Mouse (Mus musculus) ovary, postnatal 36 days (tissue): ENCODE results near the gene Ets1.
A peak's percentile ranks its signal among the peaks of the same experiment; 100 is the strongest.

Source experiments
- DNase-seq: peaks from one replicate; pipeline ENCODE4 v3.0.0; 2022; ENCODE audit warnings: low spot score, mixed read lengths

Ets1 gene

DNA sequence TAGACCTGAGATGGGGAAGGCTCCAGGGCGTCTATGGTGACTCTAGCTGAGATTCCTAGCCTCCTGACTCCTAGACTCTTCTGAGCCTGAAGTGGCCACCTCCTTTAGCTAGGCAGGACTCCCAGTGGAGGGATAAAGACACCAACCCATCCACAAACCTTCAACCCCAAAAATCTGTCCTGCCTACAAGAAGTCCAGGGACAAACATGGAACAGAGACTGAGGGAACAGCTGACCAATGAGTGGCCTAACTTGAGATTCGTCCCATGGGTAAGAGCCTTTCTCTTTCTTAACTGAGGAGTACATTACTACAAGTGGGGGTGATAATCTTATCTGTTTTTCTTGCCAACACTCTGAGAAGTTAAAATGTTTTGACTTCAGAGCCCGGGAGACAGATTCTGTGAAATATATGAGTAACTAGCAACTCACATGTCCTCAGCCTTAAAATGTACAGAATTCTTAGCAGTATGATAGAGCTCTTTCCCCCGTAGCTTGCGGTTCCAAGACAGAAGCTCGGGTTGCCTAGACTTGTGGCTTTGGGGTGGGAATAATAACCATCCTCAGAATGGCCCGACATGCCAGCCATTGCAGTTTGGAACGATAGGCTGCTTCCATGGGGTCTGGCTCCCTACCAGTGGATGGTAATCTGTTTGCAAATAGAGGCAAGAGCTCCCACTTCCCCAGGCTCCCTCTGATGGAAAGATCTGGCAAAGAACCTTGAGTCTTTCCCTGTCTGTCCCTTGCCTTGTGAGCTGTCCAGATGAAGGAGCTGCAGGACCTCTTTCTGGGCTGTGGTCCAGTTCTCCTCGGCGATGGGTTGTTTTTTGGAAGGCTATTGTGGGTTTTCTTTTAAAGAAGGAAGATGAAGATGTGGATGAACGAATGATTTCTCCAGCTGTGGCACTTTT is 30.8 kb downstream of the Ets1 start:
- DNase-seq: no peak

DNA sequence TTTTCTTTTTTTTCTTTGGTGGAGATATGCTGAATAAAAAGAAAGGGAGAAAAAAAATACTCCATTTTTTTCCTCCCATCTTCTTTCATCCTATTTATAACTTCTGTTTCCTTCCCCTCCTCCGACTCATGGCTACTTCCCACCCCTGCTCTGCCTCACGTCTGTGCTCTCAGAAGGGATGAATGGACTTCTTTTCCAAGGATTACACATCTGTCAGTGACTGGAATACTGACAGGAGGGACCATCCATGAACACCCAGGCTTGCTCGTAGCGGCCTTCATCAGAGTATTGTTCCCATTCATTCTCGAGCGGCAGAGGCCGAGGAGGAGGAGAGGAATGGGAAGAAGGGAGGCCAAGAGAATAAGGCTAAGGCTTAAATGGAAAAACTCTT is 31.5 kb downstream of the Ets1 start:
- no peak for DNase-seq

DNA sequence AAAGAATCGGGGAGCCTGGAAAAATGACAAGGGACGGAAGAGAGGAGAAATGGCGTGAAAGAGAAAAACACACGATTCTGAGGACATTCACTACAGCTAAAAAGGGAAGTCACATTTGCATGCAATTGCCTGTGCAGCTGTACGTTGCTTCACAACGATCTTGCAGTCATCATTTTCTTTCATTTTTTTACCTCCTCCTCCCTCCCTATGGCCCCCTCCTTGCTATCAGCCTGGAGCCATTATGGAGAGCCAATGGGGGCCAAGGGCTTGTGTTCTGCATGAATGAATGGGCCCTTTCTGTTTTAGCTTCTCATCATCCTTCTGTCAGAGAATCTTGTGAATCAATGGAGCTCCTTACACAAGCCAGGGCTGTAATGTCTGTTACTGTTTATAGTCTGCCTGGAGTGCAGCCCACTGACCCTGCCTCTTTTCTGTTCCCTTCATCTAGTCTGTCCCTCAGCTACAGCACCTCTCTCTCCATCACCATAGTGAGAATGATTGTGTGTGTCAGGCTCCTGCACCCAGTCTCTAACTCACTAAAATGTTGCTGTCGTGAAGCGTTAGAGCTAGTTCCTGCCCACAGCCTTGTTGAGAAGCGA is 32.2 kb downstream of the Ets1 start:
- DNase-seq: no peak

DNA sequence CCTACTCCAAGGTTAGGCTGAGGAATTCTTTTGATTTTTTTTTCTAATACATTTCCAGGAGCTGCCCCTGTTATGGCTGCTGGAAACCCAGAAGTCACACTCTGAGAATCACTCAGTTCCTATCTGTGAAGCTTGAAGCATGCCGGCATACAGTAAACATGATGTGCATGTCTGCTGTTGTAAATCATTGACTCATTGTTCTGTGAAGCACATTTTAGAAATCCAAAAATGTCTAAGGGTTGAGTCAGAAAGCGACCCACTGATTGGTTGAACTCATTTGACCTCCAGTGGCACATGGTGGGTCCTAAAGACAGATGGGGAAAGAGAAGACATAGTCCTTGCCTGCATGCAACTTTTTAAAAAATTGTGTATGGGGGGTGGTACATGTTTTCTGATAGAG is 33.4 kb downstream of the Ets1 start:
- DNase-seq: no peak

GRCm38 (mm10) chr9:32671970-32672859 is 36.2 kb downstream of the Ets1 start:
- peak; percentile 59 for DNase-seq

DNA sequence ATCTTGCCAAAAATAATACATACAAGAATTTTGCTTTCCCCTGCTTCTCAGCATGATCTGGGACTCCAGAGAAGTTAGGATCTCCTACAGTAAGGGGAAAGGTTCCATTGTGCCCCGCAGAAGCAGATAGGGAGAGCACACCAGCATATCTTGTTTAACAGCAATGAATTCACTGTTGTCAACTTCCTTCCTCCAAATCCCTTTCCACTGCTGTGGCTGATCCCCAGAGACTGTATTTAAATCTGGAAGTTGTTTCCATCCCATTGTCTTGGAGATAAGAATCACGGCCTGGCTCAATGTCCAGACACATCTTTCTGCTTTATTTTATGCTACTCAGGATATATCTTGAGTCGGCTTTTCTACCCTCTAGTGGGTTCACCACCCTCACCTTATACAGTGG is 37.9 kb downstream of the Ets1 start:
- no peak for DNase-seq

DNA sequence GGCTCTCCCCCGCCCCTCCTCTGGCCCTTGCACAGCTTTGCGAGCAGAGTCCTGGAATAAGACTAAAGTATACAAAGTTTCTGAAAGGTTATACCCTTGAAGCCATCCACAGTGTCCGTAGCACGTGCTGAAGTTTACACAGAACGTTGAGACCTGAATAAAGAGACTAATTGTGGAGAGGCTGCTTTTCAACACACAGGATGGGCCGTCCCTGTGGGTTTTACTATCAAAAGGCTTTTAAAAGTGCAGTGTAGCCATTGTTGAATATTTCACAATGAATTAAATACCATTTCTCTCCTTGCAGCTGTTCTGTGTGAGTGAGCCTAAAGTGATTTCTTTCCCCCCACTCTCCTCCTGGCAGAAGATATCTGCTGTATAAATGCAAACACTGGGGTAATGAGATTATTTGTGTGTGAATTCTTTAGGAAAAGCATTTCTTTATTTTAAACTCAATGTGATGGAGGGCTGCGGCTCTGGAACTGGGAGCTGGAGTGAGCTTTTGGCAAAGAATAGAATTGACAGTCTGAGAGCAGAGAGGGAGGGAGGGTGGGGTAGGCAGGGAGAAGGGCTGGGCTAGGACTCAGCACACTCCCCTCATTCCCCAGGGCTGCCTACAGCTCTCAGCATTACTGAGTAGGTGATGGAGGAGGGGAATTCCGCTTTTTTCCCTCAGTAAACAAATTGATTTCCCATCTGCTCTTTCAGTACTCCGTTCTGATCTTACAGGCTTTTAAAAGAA is 39.8 kb downstream of the Ets1 start:
- no peak for DNase-seq

- no peak for DNase-seq
Observed at GRCm38 (mm10) chr9:32676480-32676879, 40.5 kb downstream of the Ets1 start.

GRCm38 (mm10) chr9:32677646-32678045 is 41.6 kb downstream of the Ets1 start:
- DNase-seq: no peak

- no peak for DNase-seq
Observed at GRCm38 (mm10) chr9:32678120-32678757, 42.2 kb downstream of the Ets1 start.

DNA sequence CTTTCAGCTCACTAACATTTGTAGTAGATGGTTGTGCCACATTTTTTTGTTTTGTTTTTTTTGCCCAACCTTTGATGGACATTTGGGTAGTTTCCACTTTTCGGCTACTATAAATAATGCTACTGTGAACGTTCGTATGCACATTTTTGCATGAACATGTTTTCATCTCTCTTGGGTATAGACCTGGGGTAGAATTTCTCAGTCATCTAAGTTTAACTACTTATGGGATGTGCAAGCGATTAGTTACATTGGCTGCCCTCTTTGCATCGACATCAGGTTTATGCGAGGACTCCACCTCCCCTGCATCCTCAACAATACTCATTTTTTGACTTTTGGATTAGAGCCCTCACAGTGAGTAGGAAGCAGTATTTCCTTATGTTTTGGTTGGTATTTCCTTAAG is 43.5 kb downstream of the Ets1 start:
- no peak for DNase-seq

DNA sequence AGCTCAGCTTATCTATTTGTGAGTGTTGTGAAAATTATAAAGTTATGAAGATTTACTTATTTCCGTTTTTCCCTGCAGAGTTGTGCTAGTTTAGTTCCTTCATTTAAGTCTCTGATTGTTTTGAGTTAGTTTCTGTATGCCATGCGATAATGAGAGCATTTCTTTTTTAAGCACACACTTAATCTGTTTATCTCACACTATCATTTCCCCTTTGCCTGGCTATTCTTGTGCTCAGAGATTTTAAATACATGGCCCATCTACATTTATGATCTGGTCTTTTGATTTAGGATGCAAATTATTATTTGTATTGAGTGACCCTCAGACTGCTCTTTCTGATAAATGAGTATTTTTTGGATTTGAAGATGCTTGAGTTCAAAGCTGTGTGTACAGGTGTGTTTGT is 44.2 kb downstream of the Ets1 start:
- no peak for DNase-seq

GRCm38 (mm10) chr9:32685793-32686558 is 50.0 kb downstream of the Ets1 start:
- DNase-seq: no peak

DNA sequence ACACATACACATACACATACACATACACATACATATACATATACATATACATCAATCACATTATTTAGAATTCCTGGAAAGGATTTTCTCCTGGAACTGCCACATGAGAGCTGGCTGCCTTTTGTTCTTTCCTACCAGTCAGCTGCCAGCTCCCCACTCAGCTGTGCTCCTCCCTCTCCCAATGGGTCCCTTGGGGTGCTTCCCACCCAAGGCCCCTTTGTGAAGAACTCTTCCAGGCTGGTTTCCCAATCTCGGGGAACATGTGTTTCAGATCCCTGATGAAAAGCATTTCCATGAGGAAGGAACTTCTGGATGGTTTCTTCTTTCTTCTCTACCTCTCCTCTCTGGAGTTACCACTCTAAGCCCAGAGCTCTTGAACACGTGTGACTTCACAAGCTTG is 52.3 kb downstream of the Ets1 start:
- no peak for DNase-seq

DNA sequence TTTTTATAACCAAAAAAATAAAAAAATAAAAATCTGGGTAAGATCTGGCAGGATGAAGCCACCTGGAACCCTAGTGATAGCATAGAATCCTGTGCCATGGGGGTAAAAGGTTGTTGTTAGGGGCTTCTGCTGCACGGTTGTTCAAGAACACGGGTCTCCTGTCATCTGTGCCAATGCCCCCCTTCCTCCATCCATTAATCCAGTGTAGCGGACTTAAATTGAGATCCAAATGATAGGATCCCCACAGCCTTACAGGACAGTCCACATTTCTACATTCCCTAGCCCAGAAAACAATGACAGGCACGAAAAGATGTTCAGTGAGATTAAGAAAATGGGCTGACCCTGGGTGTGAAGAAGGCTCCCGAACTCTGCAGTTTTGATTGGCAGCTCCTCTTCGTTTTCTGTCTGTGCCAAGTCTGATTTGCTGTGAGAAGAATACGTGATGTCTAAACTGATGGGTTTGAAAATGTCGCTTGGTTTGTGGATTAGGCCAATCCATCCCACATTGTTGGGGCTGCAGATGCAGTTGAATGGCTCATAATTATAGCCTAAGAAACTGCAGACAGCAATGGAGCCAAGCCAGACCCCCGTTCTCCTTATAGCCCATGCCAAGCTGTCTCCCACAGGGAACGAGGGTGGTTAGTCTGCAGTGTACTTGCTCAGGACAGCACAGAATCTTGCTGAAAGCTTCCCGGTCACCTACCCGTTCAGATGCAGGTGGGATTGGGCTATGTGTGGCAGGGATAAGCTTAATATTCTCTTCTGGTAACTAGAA is 55.3 kb downstream of the Ets1 start:
- no peak for DNase-seq

- DNase-seq: no peak
Observed at GRCm38 (mm10) chr9:32692944-32693343, 56.9 kb downstream of the Ets1 start.

DNA sequence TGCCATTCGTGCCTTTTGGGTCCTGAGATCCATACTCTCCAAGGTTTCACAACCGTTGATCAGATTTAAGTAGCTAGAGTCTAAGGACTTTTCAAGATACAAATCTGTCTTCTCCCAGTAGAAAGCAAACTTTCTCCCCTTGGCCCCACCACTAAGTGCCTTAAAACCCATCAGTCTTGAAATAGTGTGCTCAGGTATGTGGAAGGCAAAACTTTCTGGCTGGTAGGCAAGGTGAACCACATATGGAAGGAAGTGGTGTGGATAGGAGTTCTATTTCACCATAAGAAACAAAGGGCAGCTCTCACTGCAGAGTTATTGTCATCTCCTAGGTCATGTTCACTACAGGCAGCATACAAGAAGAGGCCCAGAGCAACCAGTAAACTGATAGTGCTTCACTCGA is 57.4 kb downstream of the Ets1 start:
- no peak for DNase-seq

DNA sequence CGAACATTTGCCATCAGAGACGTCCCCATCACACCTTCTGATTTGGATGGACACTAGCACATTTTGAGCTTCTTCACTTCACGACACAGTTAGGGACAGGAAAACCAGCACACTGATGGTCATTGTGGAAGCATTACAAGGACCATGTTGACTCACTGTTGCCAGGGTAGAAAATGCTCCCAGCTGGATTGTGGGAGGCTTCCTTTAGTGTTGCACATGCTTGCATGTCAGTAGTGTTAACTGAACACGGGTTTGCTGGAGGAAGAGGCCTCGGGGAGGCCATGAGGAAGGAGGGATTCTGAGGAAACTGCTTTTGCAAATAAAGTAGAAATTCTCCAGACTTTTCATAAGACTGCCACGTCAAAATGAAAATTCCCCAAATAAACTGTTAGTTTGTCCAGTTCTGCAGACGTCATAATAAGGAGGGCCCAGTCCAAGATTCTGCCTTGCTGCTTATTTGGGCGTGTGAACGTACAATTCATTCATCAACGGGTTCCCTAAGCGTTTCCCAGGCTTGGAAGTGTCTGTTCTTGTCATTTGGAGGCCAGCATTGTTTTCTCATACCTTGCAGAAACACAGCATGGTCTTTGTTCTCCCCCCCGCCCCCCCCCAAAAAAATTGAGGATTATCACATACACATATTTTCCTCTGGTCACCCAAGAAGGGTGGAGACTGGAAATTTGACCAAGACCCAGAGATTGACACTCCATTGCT is 58.2 kb downstream of the Ets1 start:
- DNase-seq: no peak

GRCm38 (mm10) chr9:32694916-32695490 is 59.0 kb downstream of the Ets1 start:
- no peak for DNase-seq
